ENCODE assay signal across 8 mouse cellular contexts in genomic region chr6:54815428-54816130, GRCm38 (mm10). TPM values are rescaled to one million over a fixed set of nuclear protein-coding genes. Genes with fewer than 3 reads are reported as not detected.
A peak's percentile ranks its signal among the peaks of the same experiment; 100 is the strongest.
DNase-seq lines count a peak whose midpoint lies in the region; ATAC-seq and TF ChIP-seq lines count a peak whose summit lies in the region.

No protein-coding gene starts in this region.

- H3K27ac ChIP-seq in layer of hippocampus, adult 2 months, result peak overlapping the region; percentile 80
- H3K27ac ChIP-seq in cortical plate, adult 2 months (ENCODE audit: insufficient read depth, low read length), result no peak overlapping the region
- H3K27ac ChIP-seq in kidney, embryonic 14.5 days (ENCODE audit: low read depth, low read length), result no peak overlapping the region

- peaks cover 26% of the 10 kb centered on the region for H3K79me2 ChIP-seq in myocyte (ENCODE audit: control insufficient read depth, insufficient read depth)

- no peaks in the 10 kb centered on the region for H3K36me3 ChIP-seq in myocyte (ENCODE audit: control insufficient read depth, insufficient read depth)
- no peaks in the 10 kb centered on the region for H3K36me3 ChIP-seq in kidney, embryonic 14.5 days (ENCODE audit: control insufficient read depth, insufficient read depth, low read length)

- TF ChIP-seq POLR2A in cortical plate, adult 2 months (IDR thresholded peaks at IDR 0.05; ENCODE audit: extremely low read depth, insufficient read depth, low read length), result no peak
- no peak for TF ChIP-seq POLR2A in myocyte (IDR thresholded peaks at IDR 0.05; ENCODE audit: insufficient read length, low read depth)

- H3K9me3 ChIP-seq in kidney, embryonic 14.5 days (ENCODE audit: control insufficient read depth, low read length), result no peaks in the 10 kb centered on the region

- TF ChIP-seq CTCF in layer of hippocampus, adult 2 months (conservative IDR thresholded peaks at IDR 0.05), result no peak
- no peak for TF ChIP-seq CTCF in cortical plate, adult 2 months (IDR thresholded peaks at IDR 0.05; ENCODE audit: extremely low read depth, insufficient read depth, low read length)

- H3ac ChIP-seq in myocyte (ENCODE audit: control insufficient read depth, insufficient read length), result no peak overlapping the region

- H3K4me1 ChIP-seq in cortical plate, adult 2 months (ENCODE audit: control insufficient read depth, insufficient read depth, low read length), result peaks cover 5% of the 10 kb centered on the region; the same call in 1 of the 2 replicates
- 0 out of 2 replicates have a peak, but pooled peaks cover 6% of the 10 kb centered on the region for H3K4me1 ChIP-seq in kidney, embryonic 14.5 days (ENCODE audit: control insufficient read depth, insufficient read depth, low read length)

- no peak for DNase-seq in layer of hippocampus, adult 2 months (ENCODE audit: low spot score in 2 of 2)
- no peak for DNase-seq in layer of hippocampus, adult 8-10 months (ENCODE audit: low spot score in 2 of 2)
- peak; percentile 60 for DNase-seq in induced T-regulatory cell, adult 2 months (ENCODE audit: low read depth)
- no peak for DNase-seq in frontal cortex, postnatal 10 days (ENCODE audit: low spot score in 2 of 2)
- no peak for DNase-seq in embryo, embryonic 11 days

- WGBS in kidney, embryonic 14.5 days, result 82% methylated on average over 9 of the region's 9 CpGs

- H3K27me3 ChIP-seq in myocyte (ENCODE audit: control insufficient read depth, insufficient read depth, insufficient read length), result no peaks in the 10 kb centered on the region
- no peaks in the 10 kb centered on the region for H3K27me3 ChIP-seq in kidney, embryonic 14.5 days (ENCODE audit: control insufficient read depth, insufficient read depth, low read length)

- peak overlapping the region; percentile 52 for H3K4me3 ChIP-seq in layer of hippocampus, adult 2 months
- peak overlapping the region; percentile 48; the same call in 1 of the 2 replicates for H3K4me3 ChIP-seq in cortical plate, adult 2 months (ENCODE audit: insufficient read depth, low read length)
- no peak overlapping the region for H3K4me3 ChIP-seq in myocyte
- no peak overlapping the region for H3K4me3 ChIP-seq in kidney, embryonic 14.5 days (ENCODE audit: low read length)

- no peak overlapping the region for H3K9ac ChIP-seq in kidney, embryonic 14.5 days (ENCODE audit: low read depth, low read length)

- peak overlapping the region; percentile 48 for H3K4me2 ChIP-seq in myocyte (ENCODE audit: low read depth)
- no peak overlapping the region for H3K4me2 ChIP-seq in kidney, embryonic 14.5 days (replicated peaks; ENCODE audit: low read depth, low read length)

- no peak for ATAC-seq in kidney, embryonic 14.5 days (ENCODE audit: low FRiP score, low TSS enrichment)

TF ChIP-seq in myocyte, 11 proteins besides CTCF, POLR2A, EP300 and RAD21:
- TF ChIP-seq REST (IDR thresholded peaks at IDR 0.05; ENCODE audit: insufficient read depth, insufficient read length) (no peak), MAX (IDR thresholded peaks at IDR 0.05; ENCODE audit: low read depth) (no peak), MYOG (IDR thresholded peaks at IDR 0.05; ENCODE audit: control insufficient read depth in 1 of 3, insufficient read depth in 1 of 3, insufficient read length in 2 of 3, low read depth in 2 of 3) (no peak), E2F4 (IDR thresholded peaks at IDR 0.05; ENCODE audit: insufficient read depth) (no peak), USF1 (IDR thresholded peaks at IDR 0.05; ENCODE audit: low read depth) (no peak), TCF12 (IDR thresholded peaks at IDR 0.05; ENCODE audit: insufficient read depth, poor library complexity, severe bottlenecking) (no peak), POLR2AphosphoS2 (IDR thresholded peaks at IDR 0.05; ENCODE audit: insufficient read length, low read depth) (no peak), SRF (IDR thresholded peaks at IDR 0.05; ENCODE audit: control insufficient read depth, insufficient read length, low read depth) (no peak), MYOD1 (IDR thresholded peaks at IDR 0.05; ENCODE audit: control insufficient read depth in 1 of 3, insufficient read length in 2 of 3, low read depth in 2 of 3) (no peak), CEBPB (IDR thresholded peaks at IDR 0.05; ENCODE audit: insufficient read depth, poor library complexity, severe bottlenecking) (no peak), TCF3 (IDR thresholded peaks at IDR 0.05; ENCODE audit: insufficient read length, low read depth) (no peak)
TF ChIP-seq in myocyte: peak in this region for 0.

RNA-seq across cellular contexts. Expression of gene Znrf2, which starts 1.1 kb away (rescaled TPM):
- total RNA-seq in layer of hippocampus, adult 2 months (2021), result 10 to 100 TPM; 23.1 to 24.6 TPM
- 10 to 100 TPM; 20.1 to 33.5 (median 22.8) TPM for total RNA-seq in layer of hippocampus, adult 8-10 months (2022)
- 6.6 and 8.1 TPM in 2 replicates for polyA plus RNA-seq in cortical plate, adult 2 months (2012; rRNA removed)
- 5.7 TPM for polyA plus RNA-seq in myocyte (2012; fragmentation: generic; extraction: Trizol)
- 4.5 and 5.9 TPM in 2 replicates for polyA plus RNA-seq in kidney, embryonic 14.5 days (2014; fragmentation: Nextera tagmentation; extraction: Ambion mirVana)

Comparison
In these comparisons a context has a peak if more than half of its experiments do, and no peak if none do; other contexts are left out.
1. H3K4me3 ChIP-seq: peak in layer of hippocampus, adult 2 months (single experiment) and cortical plate, adult 2 months (single experiment); none in myocyte (single experiment) and kidney, embryonic 14.5 days (single experiment).